Mouse (Mus musculus): ENCODE measurements around the gene Hes7. TPM values are rescaled to one million over a fixed set of nuclear protein-coding genes. Genes with fewer than 3 reads are reported as not detected.
A peak's percentile ranks its signal among the peaks of the same experiment; 100 is the strongest.

Gene Hes7
- polyA plus RNA-seq, 1 experiment, result not detected

DNA sequence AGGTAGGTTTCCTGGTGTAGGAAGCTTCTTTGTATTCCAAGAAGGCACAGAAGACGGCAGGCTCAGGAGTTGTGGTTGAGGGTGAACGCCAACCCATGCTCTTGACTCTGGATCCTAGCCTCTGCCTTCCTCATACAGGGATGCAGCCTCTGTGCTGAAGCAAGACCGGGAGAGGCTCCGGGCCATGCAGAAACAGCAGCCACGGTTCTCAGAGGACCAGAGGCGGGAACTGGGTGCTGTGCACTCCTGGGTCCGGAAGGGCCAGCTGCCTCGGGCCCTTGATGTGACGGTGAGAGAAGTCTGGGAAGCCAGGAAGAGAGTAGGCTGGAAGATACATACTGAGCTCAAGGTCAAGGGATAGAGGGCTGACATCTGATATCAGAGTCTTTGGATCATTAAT lies 12.0 kb upstream of the Hes7 start:
- H3K9ac ChIP-seq (ENCODE audit: low read depth, poor library complexity, severe bottlenecking), result no peak overlapping the region
- no peaks in the 10 kb centered on the region for H3K9me3 ChIP-seq (replicated peaks; ENCODE audit: control insufficient read depth, insufficient read depth, low read length, poor library complexity, severe bottlenecking)
- TF ChIP-seq EP300 (IDR thresholded peaks at IDR 0.05; ENCODE audit: insufficient read depth, low read depth, low read length) (no peak), CTCF (IDR thresholded peaks at IDR 0.05; ENCODE audit: low read depth, low read length) (no peak), POLR2A (IDR thresholded peaks at IDR 0.05; ENCODE audit: insufficient read depth, low read length) (no peak)
- H3K4me3 ChIP-seq (ENCODE audit: low read depth, low read length), result no peak overlapping the region
- H3K36me3 ChIP-seq (ENCODE audit: control insufficient read depth, insufficient read depth, low read length, poor library complexity, severe bottlenecking), result peaks cover 8% of the 10 kb centered on the region; the same call in 1 of the 2 replicates
- no peaks in the 10 kb centered on the region for H3K27me3 ChIP-seq (ENCODE audit: control insufficient read depth, insufficient read depth, low read length, poor library complexity, severe bottlenecking)
- H3K4me1 ChIP-seq (ENCODE audit: control insufficient read depth, insufficient read depth, low read length), result peaks cover 4% of the 10 kb centered on the region
- no peak overlapping the region for H3K27ac ChIP-seq (ENCODE audit: insufficient read depth, low read length)

DNA sequence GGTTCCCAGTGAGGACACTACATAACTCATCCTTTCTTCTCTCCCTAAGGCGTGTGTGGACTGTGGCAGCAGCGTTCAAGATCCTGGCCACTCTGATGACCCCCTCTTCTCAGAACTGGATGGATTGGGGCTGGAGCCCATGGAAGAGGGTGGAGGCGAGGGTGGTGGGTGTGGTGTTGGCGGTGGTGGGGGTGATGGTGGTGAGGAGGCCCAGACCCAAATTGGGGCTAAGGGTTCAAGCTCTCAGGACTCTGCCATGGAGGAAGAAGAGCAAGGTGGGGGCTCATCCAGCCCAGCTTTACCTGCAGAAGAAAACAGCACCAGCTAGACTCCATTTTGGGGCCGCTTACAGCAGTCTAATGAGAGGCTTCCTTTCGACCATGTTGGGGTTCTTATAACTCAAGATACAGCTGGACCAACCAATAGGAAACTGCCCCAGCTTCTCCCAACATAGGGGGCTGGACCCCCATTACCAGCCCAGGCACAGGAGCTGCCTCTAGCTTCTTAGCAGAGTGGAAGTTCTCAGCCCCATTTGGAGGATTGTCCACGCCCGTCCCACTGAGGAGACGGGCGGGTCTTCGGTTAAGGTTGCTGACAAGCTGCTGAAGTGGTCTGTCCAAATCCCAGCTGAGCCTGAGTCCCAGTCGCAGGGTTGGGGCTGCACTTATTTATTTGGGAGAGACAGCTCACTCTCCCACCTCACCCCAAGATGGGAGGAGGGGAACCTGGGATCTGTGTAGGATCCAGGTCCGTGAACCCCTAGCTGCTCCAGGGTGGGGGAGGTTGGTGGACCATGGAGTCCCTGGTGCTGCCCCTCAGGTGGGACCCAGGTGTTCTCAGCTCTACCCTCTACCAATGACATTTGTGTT lies 10.9 kb upstream of the Hes7 start:
- H3K9me3 ChIP-seq (replicated peaks; ENCODE audit: control insufficient read depth, insufficient read depth, low read length, poor library complexity, severe bottlenecking), result no peaks in the 10 kb centered on the region
- H3K4me1 ChIP-seq (ENCODE audit: control insufficient read depth, insufficient read depth, low read length), result peaks cover 4% of the 10 kb centered on the region
- TF ChIP-seq EP300 (IDR thresholded peaks at IDR 0.05; ENCODE audit: insufficient read depth, low read depth, low read length), result no peak
- no peak for TF ChIP-seq POLR2A (IDR thresholded peaks at IDR 0.05; ENCODE audit: insufficient read depth, low read length)
- TF ChIP-seq CTCF (IDR thresholded peaks at IDR 0.05; ENCODE audit: low read depth, low read length), result no peak
- H3K9ac ChIP-seq (ENCODE audit: low read depth, poor library complexity, severe bottlenecking), result peak overlapping the region; percentile 30
- H3K27ac ChIP-seq (ENCODE audit: insufficient read depth, low read length), result no peak overlapping the region
- H3K27me3 ChIP-seq (ENCODE audit: control insufficient read depth, insufficient read depth, low read length, poor library complexity, severe bottlenecking), result no peaks in the 10 kb centered on the region
- H3K4me3 ChIP-seq (ENCODE audit: low read depth, low read length), result no peak overlapping the region
- peaks cover 2% of the 10 kb centered on the region; the same call in 1 of the 2 replicates for H3K36me3 ChIP-seq (ENCODE audit: control insufficient read depth, insufficient read depth, low read length, poor library complexity, severe bottlenecking)

DNA sequence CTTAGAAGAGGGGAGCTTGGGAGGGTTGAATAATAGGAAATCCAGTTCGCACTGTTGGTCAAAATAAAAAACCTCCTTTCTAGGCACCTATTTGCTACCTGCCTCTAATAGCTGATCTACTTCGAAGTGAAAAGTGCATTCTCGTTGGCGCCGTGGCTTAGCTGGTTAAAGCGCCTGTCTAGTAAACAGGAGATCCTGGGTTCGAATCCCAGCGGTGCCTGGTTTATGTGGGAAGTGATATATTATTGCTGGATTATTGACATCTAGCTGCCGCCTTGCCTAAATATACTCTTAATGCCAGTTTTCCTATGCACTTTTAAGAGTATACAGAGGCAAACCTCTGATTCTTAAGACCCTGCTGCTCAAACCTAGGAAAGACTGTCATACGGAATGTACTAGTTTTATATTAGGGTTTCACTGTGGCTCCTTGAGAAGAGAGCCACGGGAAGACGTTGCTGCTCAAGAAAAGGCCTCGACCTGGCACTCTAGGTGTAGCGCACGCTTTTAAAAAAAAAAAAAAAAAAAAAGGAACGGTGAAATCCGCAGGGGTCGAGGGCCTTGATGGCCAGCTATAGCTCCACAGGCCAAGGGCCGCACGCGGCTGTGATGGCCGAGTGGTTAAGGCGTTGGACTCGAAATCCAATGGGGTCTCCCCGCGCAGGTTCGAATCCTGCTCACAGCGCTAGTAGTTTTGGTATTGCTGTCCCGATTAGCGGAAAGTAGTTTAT lies 9.7 kb upstream of the Hes7 start:
- no peak overlapping the region for H3K27ac ChIP-seq (ENCODE audit: insufficient read depth, low read length)
- H3K9me3 ChIP-seq (replicated peaks; ENCODE audit: control insufficient read depth, insufficient read depth, low read length, poor library complexity, severe bottlenecking), result no peaks in the 10 kb centered on the region
- H3K36me3 ChIP-seq (ENCODE audit: control insufficient read depth, insufficient read depth, low read length, poor library complexity, severe bottlenecking), result no peaks in the 10 kb centered on the region; the same call in 1 of the 2 replicates
- H3K9ac ChIP-seq (ENCODE audit: low read depth, poor library complexity, severe bottlenecking), result peak overlapping the region; percentile 39
- peak overlapping the region; percentile 84 for H3K4me3 ChIP-seq (ENCODE audit: low read depth, low read length)
- no peaks in the 10 kb centered on the region for H3K27me3 ChIP-seq (ENCODE audit: control insufficient read depth, insufficient read depth, low read length, poor library complexity, severe bottlenecking)
- peaks cover 4% of the 10 kb centered on the region for H3K4me1 ChIP-seq (ENCODE audit: control insufficient read depth, insufficient read depth, low read length)
- TF ChIP-seq EP300 (IDR thresholded peaks at IDR 0.05; ENCODE audit: insufficient read depth, low read depth, low read length) (0 out of 2 replicates have a peak, but pooled peaks have one; percentile 20), CTCF (IDR thresholded peaks at IDR 0.05; ENCODE audit: low read depth, low read length) (no peak)

DNA sequence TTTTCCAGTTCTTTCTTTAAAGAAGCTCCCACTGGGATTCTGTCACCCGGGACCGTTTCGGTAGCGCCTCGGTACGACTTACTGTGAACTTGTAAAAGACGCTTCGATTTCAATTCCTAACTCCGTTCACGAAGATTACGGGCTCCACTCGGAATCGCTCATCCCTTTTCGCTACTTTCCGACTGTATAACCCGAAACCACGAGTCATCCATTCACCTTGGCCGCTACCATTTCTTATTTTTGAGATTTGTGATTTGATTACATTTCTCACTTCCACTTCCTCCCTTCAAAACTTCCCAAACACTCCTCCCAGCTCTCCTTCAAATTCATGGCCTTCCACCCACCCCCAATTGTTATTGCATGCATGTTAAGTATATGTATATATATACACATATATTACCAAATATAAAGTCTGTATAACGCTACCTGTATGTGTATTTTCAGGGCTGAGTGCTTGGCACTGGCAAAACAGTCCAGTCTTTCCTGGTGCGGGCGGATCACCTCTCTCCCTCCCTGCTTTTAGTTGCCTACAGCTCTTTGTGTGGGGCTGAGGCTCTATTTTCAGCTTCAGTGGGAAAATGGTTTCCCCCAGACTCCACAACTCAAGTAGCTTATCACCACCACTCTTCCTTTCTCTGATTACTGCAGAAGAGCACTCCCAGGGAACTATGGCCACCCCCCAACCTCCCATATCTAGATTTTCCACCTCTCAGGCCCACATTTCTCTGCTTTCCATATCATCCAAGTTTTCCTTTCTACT lies 9.0 kb upstream of the Hes7 start:
- peaks cover 4% of the 10 kb centered on the region for H3K4me1 ChIP-seq (ENCODE audit: control insufficient read depth, insufficient read depth, low read length)
- peak overlapping the region; percentile 84 for H3K4me3 ChIP-seq (ENCODE audit: low read depth, low read length)
- no peak overlapping the region for H3K27ac ChIP-seq (ENCODE audit: insufficient read depth, low read length)
- TF ChIP-seq CTCF (IDR thresholded peaks at IDR 0.05; ENCODE audit: low read depth, low read length) (no peak), EP300 (IDR thresholded peaks at IDR 0.05; ENCODE audit: insufficient read depth, low read depth, low read length) (no peak), POLR2A (IDR thresholded peaks at IDR 0.05; ENCODE audit: insufficient read depth, low read length) (no peak)
- no peaks in the 10 kb centered on the region for H3K9me3 ChIP-seq (replicated peaks; ENCODE audit: control insufficient read depth, insufficient read depth, low read length, poor library complexity, severe bottlenecking)
- H3K36me3 ChIP-seq (ENCODE audit: control insufficient read depth, insufficient read depth, low read length, poor library complexity, severe bottlenecking), result no peaks in the 10 kb centered on the region
- no peaks in the 10 kb centered on the region for H3K27me3 ChIP-seq (ENCODE audit: control insufficient read depth, insufficient read depth, low read length, poor library complexity, severe bottlenecking)
- H3K9ac ChIP-seq (ENCODE audit: low read depth, poor library complexity, severe bottlenecking), result peak overlapping the region; percentile 39; the same call in 1 of the 2 replicates

DNA sequence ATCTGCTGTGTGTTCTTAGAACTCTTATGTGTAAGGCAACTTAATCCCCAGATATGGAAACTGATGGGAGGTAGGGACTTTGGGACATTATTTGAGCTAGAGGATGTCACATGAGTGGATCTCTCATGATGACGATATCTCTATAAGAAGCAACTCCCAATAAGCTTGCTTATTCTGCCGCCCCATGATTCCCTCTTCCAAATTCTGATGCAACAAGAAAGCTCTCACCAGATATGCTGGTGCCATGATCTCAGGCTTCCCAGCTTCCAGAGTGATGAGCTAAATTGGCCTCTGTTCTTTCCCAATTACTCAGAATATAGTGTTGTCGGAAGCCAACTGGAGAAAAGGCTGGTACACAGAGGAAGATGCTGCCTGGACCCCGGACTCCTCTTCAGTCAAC lies 8.3 kb upstream of the Hes7 start:
- Histone ChIP-seq H3K36me3 (ENCODE audit: control insufficient read depth, insufficient read depth, low read length, poor library complexity, severe bottlenecking) (no peaks in the 10 kb centered on the region), H3K4me1 (ENCODE audit: control insufficient read depth, insufficient read depth, low read length) (peaks cover 4% of the 10 kb centered on the region), H3K4me3 (ENCODE audit: low read depth, low read length) (no peak overlapping the region), H3K9me3 (replicated peaks; ENCODE audit: control insufficient read depth, insufficient read depth, low read length, poor library complexity, severe bottlenecking) (no peaks in the 10 kb centered on the region), H3K27ac (ENCODE audit: insufficient read depth, low read length) (no peak overlapping the region), H3K27me3 (ENCODE audit: control insufficient read depth, insufficient read depth, low read length, poor library complexity, severe bottlenecking) (peaks cover 2% of the 10 kb centered on the region; the same call in 1 of the 2 replicates), H3K9ac (ENCODE audit: low read depth, poor library complexity, severe bottlenecking) (no peak overlapping the region)
- TF ChIP-seq EP300 (IDR thresholded peaks at IDR 0.05; ENCODE audit: insufficient read depth, low read depth, low read length) (no peak), CTCF (IDR thresholded peaks at IDR 0.05; ENCODE audit: low read depth, low read length) (no peak), POLR2A (IDR thresholded peaks at IDR 0.05; ENCODE audit: insufficient read depth, low read length) (no peak)

Data from ES-Bruce4 (cell line).